Mouse (Mus musculus): ENCODE results near the gene Plpp4. TPM values are rescaled to one million over a fixed set of nuclear protein-coding genes. Genes with fewer than 3 reads are reported as not detected.

Plpp4 gene
- polyA plus RNA-seq, 1 experiment from 2014 or later, result 0.28 TPM

GRCm38 (mm10) chr7:129313969-129314368 is 57.1 kb downstream of the Plpp4 start:
- no peak overlapping the region for H3K4me3 ChIP-seq (ENCODE audit: low read length)
- WGBS, result 73% methylated on average over 2 of the region's 2 CpGs
- H3K9me3 ChIP-seq (ENCODE audit: control insufficient read depth, low read length), result no peaks in the 10 kb centered on the region
- H3K27ac ChIP-seq (ENCODE audit: low read length), result no peak overlapping the region
- ATAC-seq, result no peak
- no peaks in the 10 kb centered on the region for H3K4me1 ChIP-seq (ENCODE audit: control insufficient read depth, insufficient read depth, low read length)
- H3K27me3 ChIP-seq (replicated peaks; ENCODE audit: control insufficient read depth, insufficient read depth, low read length), result no peaks in the 10 kb centered on the region
- H3K36me3 ChIP-seq (ENCODE audit: control insufficient read depth, insufficient read depth, low read length), result no peaks in the 10 kb centered on the region
- H3K9ac ChIP-seq (ENCODE audit: low read depth, low read length), result no peak overlapping the region
- H3K4me2 ChIP-seq (ENCODE audit: low read depth, low read length), result no peak overlapping the region

GRCm38 (mm10) chr7:129340096-129340495 is 83.3 kb downstream of the Plpp4 start:
- Histone ChIP-seq H3K4me1 (ENCODE audit: control insufficient read depth, insufficient read depth, low read length) (no peaks in the 10 kb centered on the region), H3K9me3 (ENCODE audit: control insufficient read depth, low read length) (no peaks in the 10 kb centered on the region), H3K4me3 (ENCODE audit: low read length) (no peak overlapping the region), H3K4me2 (ENCODE audit: low read depth, low read length) (no peak overlapping the region), H3K9ac (ENCODE audit: low read depth, low read length) (no peak overlapping the region), H3K27ac (ENCODE audit: low read length) (no peak overlapping the region), H3K36me3 (ENCODE audit: control insufficient read depth, insufficient read depth, low read length) (no peaks in the 10 kb centered on the region), H3K27me3 (replicated peaks; ENCODE audit: control insufficient read depth, insufficient read depth, low read length) (no peaks in the 10 kb centered on the region)
- ATAC-seq, result no peak
- WGBS, result 92% methylated on average over 3 of the region's 3 CpGs

GRCm38 (mm10) chr7:129355561-129355960 is 98.7 kb downstream of the Plpp4 start:
- no peak for ATAC-seq
- Histone ChIP-seq H3K36me3 (ENCODE audit: control insufficient read depth, insufficient read depth, low read length) (no peaks in the 10 kb centered on the region), H3K27ac (ENCODE audit: low read length) (no peak overlapping the region), H3K27me3 (replicated peaks; ENCODE audit: control insufficient read depth, insufficient read depth, low read length) (no peaks in the 10 kb centered on the region), H3K9ac (ENCODE audit: low read depth, low read length) (no peak overlapping the region), H3K4me1 (ENCODE audit: control insufficient read depth, insufficient read depth, low read length) (no peaks in the 10 kb centered on the region), H3K4me2 (ENCODE audit: low read depth, low read length) (no peak overlapping the region), H3K4me3 (ENCODE audit: low read length) (no peak overlapping the region), H3K9me3 (ENCODE audit: control insufficient read depth, low read length) (no peaks in the 10 kb centered on the region)
- 95% methylated on average over 2 of the region's 2 CpGs for WGBS

GRCm38 (mm10) chr7:129375306-129375705 is 118.5 kb downstream of the Plpp4 start:
- Histone ChIP-seq H3K27ac (ENCODE audit: low read length) (no peak overlapping the region), H3K4me2 (ENCODE audit: low read depth, low read length) (no peak overlapping the region), H3K9ac (ENCODE audit: low read depth, low read length) (no peak overlapping the region), H3K27me3 (replicated peaks; ENCODE audit: control insufficient read depth, insufficient read depth, low read length) (no peaks in the 10 kb centered on the region), H3K9me3 (ENCODE audit: control insufficient read depth, low read length) (no peaks in the 10 kb centered on the region), H3K36me3 (ENCODE audit: control insufficient read depth, insufficient read depth, low read length) (no peaks in the 10 kb centered on the region), H3K4me1 (ENCODE audit: control insufficient read depth, insufficient read depth, low read length) (no peaks in the 10 kb centered on the region), H3K4me3 (ENCODE audit: low read length) (no peak overlapping the region)
- WGBS, result 89% methylated on average over 1 of the region's 1 CpGs
- ATAC-seq, result no peak

- Histone ChIP-seq H3K36me3 (ENCODE audit: control insufficient read depth, insufficient read depth, low read length) (no peaks in the 10 kb centered on the region), H3K9ac (ENCODE audit: low read depth, low read length) (no peak overlapping the region), H3K27me3 (replicated peaks; ENCODE audit: control insufficient read depth, insufficient read depth, low read length) (no peaks in the 10 kb centered on the region), H3K9me3 (ENCODE audit: control insufficient read depth, low read length) (no peaks in the 10 kb centered on the region), H3K4me1 (ENCODE audit: control insufficient read depth, insufficient read depth, low read length) (no peaks in the 10 kb centered on the region), H3K4me2 (ENCODE audit: low read depth, low read length) (no peak overlapping the region), H3K4me3 (ENCODE audit: low read length) (no peak overlapping the region), H3K27ac (ENCODE audit: low read length) (no peak overlapping the region)
- no peak for ATAC-seq
- 62% methylated on average over 3 of the region's 3 CpGs for WGBS
These were observed 128.3 kb downstream of the Plpp4 start for GRCm38 (mm10) chr7:129385149-129385548.

GRCm38 (mm10) chr7:129392835-129393489 is 136.1 kb downstream of the Plpp4 start:
- Histone ChIP-seq H3K27me3 (replicated peaks; ENCODE audit: control insufficient read depth, insufficient read depth, low read length) (no peaks in the 10 kb centered on the region), H3K36me3 (ENCODE audit: control insufficient read depth, insufficient read depth, low read length) (no peaks in the 10 kb centered on the region), H3K4me2 (ENCODE audit: low read depth, low read length) (no peak overlapping the region), H3K4me3 (ENCODE audit: low read length) (no peak overlapping the region), H3K4me1 (ENCODE audit: control insufficient read depth, insufficient read depth, low read length) (no peaks in the 10 kb centered on the region), H3K9ac (ENCODE audit: low read depth, low read length) (no peak overlapping the region), H3K9me3 (ENCODE audit: control insufficient read depth, low read length) (no peaks in the 10 kb centered on the region), H3K27ac (ENCODE audit: low read length) (no peak overlapping the region)
- ATAC-seq, result no peak
- WGBS, result 60% methylated on average over 11 of the region's 11 CpGs

GRCm38 (mm10) chr7:129396561-129396960 is 139.7 kb downstream of the Plpp4 start:
- H3K27me3 ChIP-seq (replicated peaks; ENCODE audit: control insufficient read depth, insufficient read depth, low read length), result no peaks in the 10 kb centered on the region
- no peak overlapping the region for H3K27ac ChIP-seq (ENCODE audit: low read length)
- H3K36me3 ChIP-seq (ENCODE audit: control insufficient read depth, insufficient read depth, low read length), result no peaks in the 10 kb centered on the region
- H3K9ac ChIP-seq (ENCODE audit: low read depth, low read length), result no peak overlapping the region
- H3K9me3 ChIP-seq (ENCODE audit: control insufficient read depth, low read length), result no peaks in the 10 kb centered on the region
- H3K4me2 ChIP-seq (ENCODE audit: low read depth, low read length), result no peak overlapping the region
- WGBS, result 77% methylated on average over 5 of the region's 5 CpGs
- no peak overlapping the region for H3K4me3 ChIP-seq (ENCODE audit: low read length)
- ATAC-seq, result no peak
- H3K4me1 ChIP-seq (ENCODE audit: control insufficient read depth, insufficient read depth, low read length), result no peaks in the 10 kb centered on the region

- ATAC-seq, result no peak
- Histone ChIP-seq H3K27me3 (replicated peaks; ENCODE audit: control insufficient read depth, insufficient read depth, low read length) (no peaks in the 10 kb centered on the region), H3K4me1 (ENCODE audit: control insufficient read depth, insufficient read depth, low read length) (no peaks in the 10 kb centered on the region), H3K9ac (ENCODE audit: low read depth, low read length) (no peak overlapping the region), H3K9me3 (ENCODE audit: control insufficient read depth, low read length) (no peaks in the 10 kb centered on the region), H3K27ac (ENCODE audit: low read length) (no peak overlapping the region), H3K4me3 (ENCODE audit: low read length) (no peak overlapping the region), H3K4me2 (ENCODE audit: low read depth, low read length) (no peak overlapping the region), H3K36me3 (ENCODE audit: control insufficient read depth, insufficient read depth, low read length) (no peaks in the 10 kb centered on the region)
- 79% methylated on average over 7 of the region's 7 CpGs for WGBS
These were observed 142.2 kb downstream of the Plpp4 start for GRCm38 (mm10) chr7:129399071-129399470.

GRCm38 (mm10) chr7:129402695-129403364 is 146.0 kb downstream of the Plpp4 start:
- no peak for ATAC-seq
- Histone ChIP-seq H3K36me3 (ENCODE audit: control insufficient read depth, insufficient read depth, low read length) (no peaks in the 10 kb centered on the region), H3K4me2 (ENCODE audit: low read depth, low read length) (no peak overlapping the region), H3K9me3 (ENCODE audit: control insufficient read depth, low read length) (no peaks in the 10 kb centered on the region), H3K27me3 (replicated peaks; ENCODE audit: control insufficient read depth, insufficient read depth, low read length) (no peaks in the 10 kb centered on the region), H3K4me1 (ENCODE audit: control insufficient read depth, insufficient read depth, low read length) (no peaks in the 10 kb centered on the region), H3K27ac (ENCODE audit: low read length) (no peak overlapping the region), H3K9ac (ENCODE audit: low read depth, low read length) (no peak overlapping the region), H3K4me3 (ENCODE audit: low read length) (no peak overlapping the region)
- 89% methylated on average over 13 of the region's 13 CpGs for WGBS
